Mouse (Mus musculus) adrenal gland, postnatal 25 days (tissue): ENCODE data around the gene Prmt9. TPM values are rescaled to one million over a fixed set of nuclear protein-coding genes. Genes with fewer than 3 reads are reported as not detected.

Experiments used
- DNase-seq: peaks from one replicate; pipeline ENCODE4 v3.0.0; 2021; ENCODE audit warnings: mixed read lengths
- total RNA-seq: library from RNA; stranded (reverse); gene quantifications from 2 replicates; pipeline ENCODE4 v1.2.3, GENCODE M21; 2021

Gene Prmt9
- total RNA-seq, 1 experiment from 2014 or later, result 21.3 TPM

DNA sequence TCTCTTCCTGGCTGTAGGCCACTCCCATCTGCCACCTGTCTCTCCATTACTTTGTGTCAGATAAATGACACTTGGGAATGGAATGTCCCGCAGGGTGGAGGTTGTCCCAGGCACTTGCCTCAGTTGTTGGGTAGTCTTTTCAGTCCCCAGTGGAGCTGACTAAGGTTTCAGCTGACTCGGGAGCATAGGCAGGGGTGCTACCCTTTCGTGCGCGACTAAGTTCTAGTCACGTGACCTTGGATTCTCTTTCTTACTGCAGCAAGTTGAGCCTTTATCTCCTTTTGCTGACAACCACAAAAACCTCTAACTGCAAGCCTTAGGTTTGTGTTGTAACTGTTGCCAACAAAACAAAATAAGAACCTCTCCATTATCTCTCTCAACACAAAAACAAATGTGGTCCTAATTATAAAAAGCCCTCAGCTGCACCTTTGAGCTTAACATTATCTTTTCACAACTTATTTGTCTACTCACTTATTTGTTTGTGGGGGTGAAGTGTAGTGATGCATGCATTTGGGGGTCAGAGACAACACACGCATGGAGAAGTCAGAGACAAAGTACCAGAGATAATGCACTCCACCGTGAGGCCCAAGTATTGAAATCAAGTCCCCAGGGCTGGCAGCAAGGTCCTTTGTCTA, 14.7 kb upstream of the Prmt9 start:
- no peak for DNase-seq

GRCm38 (mm10) chr8:77535026-77535595, 14.1 kb upstream of the Prmt9 start:
- DNase-seq, result peak; percentile 65

GRCm38 (mm10) chr8:77536821-77537220, 12.4 kb upstream of the Prmt9 start:
- no peak for DNase-seq

DNA sequence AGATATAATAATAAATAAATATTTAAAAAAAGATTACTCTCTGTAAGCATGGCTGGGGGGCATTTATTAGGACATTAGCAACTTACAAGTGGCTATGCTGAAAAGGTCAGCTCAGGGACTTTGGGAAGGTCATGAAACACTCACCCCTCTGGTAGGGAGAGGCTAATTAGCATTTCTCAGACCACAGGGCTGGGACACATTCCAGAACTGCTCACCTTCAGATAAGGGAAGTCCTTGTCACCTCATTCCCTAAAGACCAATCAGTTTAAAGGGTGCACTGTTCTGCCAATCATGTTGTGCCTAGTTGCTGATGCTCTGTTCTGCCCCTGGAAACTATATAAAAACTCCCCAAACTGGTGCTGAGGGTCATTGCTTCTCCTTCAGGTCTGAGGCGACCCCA, 10.9 kb upstream of the Prmt9 start:
- DNase-seq, result no peak

GRCm38 (mm10) chr8:77543152-77543777, 5.9 kb upstream of the Prmt9 start:
- no peak for DNase-seq

- DNase-seq, result no peak
These were observed 4.8 kb upstream of the Prmt9 start for GRCm38 (mm10) chr8:77544428-77544827.

DNA sequence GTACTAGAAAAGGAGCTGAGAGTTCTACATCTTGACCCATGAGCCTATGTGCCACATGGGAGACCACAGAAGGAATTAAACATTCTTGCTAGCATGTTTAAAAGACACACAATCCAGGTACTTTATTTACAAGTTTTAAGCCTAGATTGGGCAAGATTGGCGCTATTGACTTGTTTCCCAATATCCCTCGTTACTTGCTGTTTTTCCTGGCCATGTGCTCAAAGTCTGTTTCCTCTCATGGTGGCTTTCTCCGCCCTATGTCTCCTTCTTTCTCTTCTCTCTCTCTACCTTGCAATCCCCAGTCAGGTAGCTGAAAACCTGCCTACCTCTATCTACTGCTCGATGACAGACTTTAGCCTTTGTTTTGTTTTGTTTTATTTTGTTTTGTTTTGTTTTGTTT, 3.6 kb upstream of the Prmt9 start:
- DNase-seq, result no peak

GRCm38 (mm10) chr8:77549881-77550580, 834 bp downstream of the Prmt9 start:
- DNase-seq, result no peak

GRCm38 (mm10) chr8:77552491-77552890, 3.3 kb downstream of the Prmt9 start:
- no peak for DNase-seq

- no peak for DNase-seq
These were observed 12.2 kb downstream of the Prmt9 start for GRCm38 (mm10) chr8:77561441-77561840.

- no peak for DNase-seq
These were observed 25.0 kb downstream of the Prmt9 start for GRCm38 (mm10) chr8:77574229-77574628.

GRCm38 (mm10) chr8:77577674-77578073, 28.5 kb downstream of the Prmt9 start:
- DNase-seq, result no peak

DNA sequence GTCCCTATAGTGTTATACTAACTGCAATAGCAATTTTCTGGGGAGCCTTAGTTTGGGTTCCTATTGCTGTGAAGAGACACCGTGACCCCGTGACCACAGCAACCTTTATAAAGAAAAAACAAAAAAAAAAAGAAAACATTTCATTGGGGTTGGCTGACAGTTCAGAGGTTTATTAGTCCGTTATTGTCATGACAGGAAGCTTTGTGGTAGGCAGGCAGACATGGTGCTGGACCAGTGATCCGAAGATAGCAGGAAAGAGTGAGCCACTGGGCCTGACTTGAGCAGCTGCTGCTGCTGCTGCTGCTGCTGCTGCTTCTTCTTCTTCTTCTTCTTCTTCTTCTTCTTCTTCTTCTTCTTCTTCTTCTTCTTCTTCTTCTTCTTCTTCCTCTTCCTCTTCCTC, 35.0 kb downstream of the Prmt9 start:
- no peak for DNase-seq

DNA sequence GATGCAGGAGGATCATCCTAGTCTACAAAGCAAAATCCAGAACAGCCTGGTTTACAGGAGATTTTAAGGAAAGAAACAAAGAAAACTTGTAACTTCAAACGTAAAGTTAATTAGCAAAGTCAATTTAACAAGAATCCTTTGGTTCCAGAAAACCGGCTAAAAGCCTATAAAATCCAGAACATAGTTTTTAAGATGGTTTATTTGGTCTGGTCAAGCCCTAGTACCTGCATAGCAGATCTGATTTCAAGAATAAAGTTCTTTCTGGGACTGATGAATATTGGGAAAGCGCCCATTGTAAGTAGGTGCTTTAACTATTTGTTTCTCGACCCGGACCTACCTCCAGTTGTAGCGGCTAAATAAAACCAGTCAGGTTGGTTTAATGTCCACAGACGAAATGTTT, 60.4 kb downstream of the Prmt9 start:
- DNase-seq, result no peak

GRCm38 (mm10) chr8:77610374-77610969, 61.3 kb downstream of the Prmt9 start, which contains the start of gene Tmem184c:
Gene Tmem184c, minus strand, starts transcription at chr8:77610698.
- DNase-seq, result peak; percentile 94

DNA sequence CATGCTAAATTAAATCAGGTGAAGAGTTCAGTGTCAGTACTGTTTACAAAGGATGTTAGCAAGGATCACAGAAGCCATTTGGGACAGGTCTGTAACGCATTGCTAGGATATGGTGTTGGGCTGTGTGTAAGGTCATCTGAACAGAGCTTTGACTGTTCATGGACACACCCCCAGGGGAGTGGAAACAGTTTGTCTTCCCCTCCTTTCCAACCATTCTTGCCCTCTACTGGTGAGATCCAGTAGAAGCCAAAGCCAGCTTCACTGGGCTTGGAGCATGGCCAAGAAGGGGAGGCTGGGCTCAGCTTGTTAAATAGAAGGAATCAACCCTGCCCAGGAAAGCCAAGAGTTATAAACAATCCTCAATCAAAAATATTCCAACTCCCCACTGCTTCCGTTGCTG, 68.7 kb downstream of the Prmt9 start:
- DNase-seq, result peak; percentile 39

DNA sequence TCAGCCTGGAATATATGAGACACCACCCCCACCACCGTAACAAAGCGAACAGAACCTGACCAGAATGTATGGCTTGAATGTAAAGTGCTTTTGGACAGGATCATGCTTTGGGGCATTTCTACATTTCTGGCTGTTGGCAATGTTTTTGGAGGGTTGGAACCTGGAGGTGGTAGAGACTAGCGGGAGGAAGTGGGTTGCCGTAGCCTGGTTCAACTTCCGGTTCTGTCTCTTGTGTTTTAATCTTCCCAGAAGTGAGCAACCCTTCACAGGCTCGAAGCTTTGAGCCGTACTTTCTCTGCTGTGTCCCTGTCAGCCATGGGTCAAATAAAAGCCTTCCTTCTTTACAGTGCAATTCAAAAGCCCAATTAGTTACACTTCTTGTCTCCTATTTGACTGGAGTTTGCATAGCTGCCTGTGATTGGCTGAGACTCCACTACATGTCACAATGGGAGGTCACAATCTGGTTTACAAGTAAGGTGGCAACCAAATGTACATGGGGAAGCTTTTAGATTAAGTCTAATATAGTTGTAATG, 74.5 kb downstream of the Prmt9 start:
- DNase-seq, result no peak

- DNase-seq, result peak; percentile 87
These were observed 80.8 kb downstream of the Prmt9 start for GRCm38 (mm10) chr8:77629858-77630537.

DNA sequence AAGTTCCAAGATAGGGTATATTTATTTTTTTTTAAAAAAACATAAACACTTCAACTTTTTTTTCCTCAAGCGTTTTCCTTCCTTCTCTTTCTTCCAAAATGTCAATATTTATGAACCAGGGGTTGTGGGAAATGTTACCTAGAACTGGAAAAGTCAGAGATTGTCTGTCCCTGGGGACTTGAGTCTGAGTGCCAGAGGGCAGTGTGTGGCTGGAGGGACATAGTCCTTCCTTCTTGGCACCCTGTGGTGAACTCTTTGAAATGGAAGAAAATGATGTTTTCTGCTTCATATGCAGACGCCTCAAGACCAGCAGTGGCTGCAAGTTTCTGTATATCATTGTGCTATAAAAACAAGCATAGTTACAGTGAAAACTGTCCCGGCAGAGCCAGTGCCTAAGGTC, 81.5 kb downstream of the Prmt9 start:
- no peak for DNase-seq
